Mouse (Mus musculus): ENCODE measurements around the gene Gm6793. TPM values are rescaled to one million over a fixed set of nuclear protein-coding genes. Genes with fewer than 3 reads are reported as not detected.

Gene Gm6793
- 0.25 and 0.45 TPM in 2 replicates for polyA plus RNA-seq (2016; fragmentation: Nextera tagmentation; extraction: Ambion mirVana)

DNA sequence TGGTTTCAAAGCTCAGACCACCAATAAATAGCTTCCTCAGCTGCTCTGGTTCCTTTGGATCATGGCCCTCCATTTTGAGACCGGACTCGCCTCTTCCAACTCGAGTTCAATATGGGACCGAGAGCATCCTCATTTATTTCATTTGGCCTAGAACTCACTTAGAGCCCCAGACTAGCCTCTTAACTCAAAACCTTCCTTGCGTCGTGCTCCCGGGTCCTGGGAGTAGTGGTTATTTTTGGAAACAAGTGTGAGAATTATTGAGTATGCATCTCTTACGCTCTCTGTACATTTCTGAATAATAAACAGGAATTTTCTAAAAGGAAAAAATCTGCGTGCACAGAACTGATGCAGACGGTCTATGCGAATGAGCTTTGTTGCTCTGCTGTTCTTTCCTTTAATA is at the start of gene Gm6793:
Gene Gm6793 (minus strand): TSS at position 101 of the 400 bp plus-strand sequence.
- H3K9me3 ChIP-seq: no peaks in the 10 kb centered on the region
- WGBS: 92% methylated on average over 11 of the region's 11 CpGs
- peaks cover 21% of the 10 kb centered on the region for H3K4me1 ChIP-seq

GRCm38 (mm10) chr8:112061372-112061771 is 46.5 kb upstream of the Gm6793 start:
- Histone ChIP-seq H3K4me3 (no peak overlapping the region), H3K27ac (replicated peaks) (no peak overlapping the region), H3K36me3 (replicated peaks) (no peaks in the 10 kb centered on the region), H3K4me1 (no peaks in the 10 kb centered on the region), H3K9me3 (no peaks in the 10 kb centered on the region), H3K27me3 (replicated peaks; ENCODE audit: low read depth, poor library complexity, severe bottlenecking) (no peaks in the 10 kb centered on the region)
- 48% methylated on average over 4 of the region's 4 CpGs for WGBS
- DNase-seq (ENCODE audit: low spot score): no peak

More for the DNA sequence above, at the start of gene Gm6793:
- Histone ChIP-seq H3K27me3 (replicated peaks; ENCODE audit: low read depth, poor library complexity, severe bottlenecking) (no peaks in the 10 kb centered on the region), H3K27ac (replicated peaks) (no peak within 1 kb of the TSS), H3K36me3 (replicated peaks) (peaks cover 50% of the 10 kb centered on the region), H3K4me3 (no peak within 1 kb of the TSS)
- no peak for DNase-seq (ENCODE audit: low spot score)

GRCm38 (mm10) chr8:112054456-112054855 is 39.6 kb upstream of the Gm6793 start:
- H3K36me3 ChIP-seq (replicated peaks): no peaks in the 10 kb centered on the region
- H3K9me3 ChIP-seq: no peaks in the 10 kb centered on the region
- H3K4me1 ChIP-seq: no peaks in the 10 kb centered on the region
- DNase-seq (ENCODE audit: low spot score): no peak
- no peak overlapping the region for H3K27ac ChIP-seq (replicated peaks)
- no peaks in the 10 kb centered on the region for H3K27me3 ChIP-seq (replicated peaks; ENCODE audit: low read depth, poor library complexity, severe bottlenecking)
- H3K4me3 ChIP-seq: no peak overlapping the region

DNA sequence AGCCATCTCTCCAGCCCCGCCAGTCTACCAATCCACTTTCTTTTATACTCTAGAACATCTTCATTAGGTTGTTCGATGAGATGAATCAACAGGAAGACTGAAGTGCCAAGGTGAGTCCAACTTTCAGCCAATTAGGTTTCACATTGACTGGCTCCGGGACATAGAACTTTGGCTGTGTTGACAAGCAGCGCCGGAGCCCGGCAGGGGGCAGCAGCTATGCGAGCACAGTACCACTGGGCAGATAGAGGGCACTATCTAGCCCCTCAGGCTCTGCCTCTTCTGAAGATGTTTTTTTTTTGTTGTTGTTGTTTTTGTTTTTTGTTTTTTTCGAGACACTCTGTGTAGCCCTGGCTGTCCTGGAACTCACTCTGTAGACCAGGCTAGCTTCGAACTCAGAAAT is 36.7 kb upstream of the Gm6793 start:
- DNase-seq (ENCODE audit: low spot score): no peak
- Histone ChIP-seq H3K27me3 (replicated peaks; ENCODE audit: low read depth, poor library complexity, severe bottlenecking) (no peaks in the 10 kb centered on the region), H3K27ac (replicated peaks) (no peak overlapping the region), H3K4me3 (no peak overlapping the region), H3K9me3 (no peaks in the 10 kb centered on the region), H3K4me1 (no peaks in the 10 kb centered on the region), H3K36me3 (replicated peaks) (no peaks in the 10 kb centered on the region)
- 76% methylated on average over 9 of the region's 9 CpGs for WGBS

GRCm38 (mm10) chr8:112049984-112050383 is 35.1 kb upstream of the Gm6793 start:
- H3K9me3 ChIP-seq: no peaks in the 10 kb centered on the region
- no peak overlapping the region for H3K27ac ChIP-seq (replicated peaks)
- no peak for DNase-seq (ENCODE audit: low spot score)
- H3K36me3 ChIP-seq (replicated peaks): no peaks in the 10 kb centered on the region
- no peaks in the 10 kb centered on the region for H3K27me3 ChIP-seq (replicated peaks; ENCODE audit: low read depth, poor library complexity, severe bottlenecking)
- H3K4me1 ChIP-seq: no peaks in the 10 kb centered on the region
- H3K4me3 ChIP-seq: no peak overlapping the region
- WGBS: 80% methylated on average over 6 of the region's 6 CpGs

DNA sequence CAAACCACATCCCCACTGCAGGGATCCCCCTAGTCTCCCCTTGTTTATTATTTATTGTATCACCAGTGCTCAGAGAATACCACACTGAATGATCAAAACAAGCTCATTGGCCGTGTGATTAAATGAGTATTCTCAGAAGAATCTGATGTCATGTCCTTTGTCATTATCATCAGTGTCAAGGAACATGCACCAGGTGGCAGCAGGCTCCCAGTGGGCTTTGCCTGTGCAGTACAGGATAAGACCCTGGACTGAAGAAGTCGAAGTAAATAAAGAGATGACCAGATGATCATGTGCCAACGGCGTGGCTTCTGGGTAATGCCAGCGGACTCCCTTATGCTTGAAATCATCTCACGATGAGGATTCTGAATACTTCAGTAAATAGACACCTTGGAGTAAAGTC is 33.5 kb upstream of the Gm6793 start:
- DNase-seq (ENCODE audit: low spot score): no peak
- no peaks in the 10 kb centered on the region for H3K4me1 ChIP-seq
- H3K36me3 ChIP-seq (replicated peaks): no peaks in the 10 kb centered on the region
- no peaks in the 10 kb centered on the region for H3K9me3 ChIP-seq
- no peak overlapping the region for H3K4me3 ChIP-seq
- no peaks in the 10 kb centered on the region for H3K27me3 ChIP-seq (replicated peaks; ENCODE audit: low read depth, poor library complexity, severe bottlenecking)
- 82% methylated on average over 6 of the region's 6 CpGs for WGBS
- no peak overlapping the region for H3K27ac ChIP-seq (replicated peaks)

- Histone ChIP-seq H3K36me3 (replicated peaks) (no peaks in the 10 kb centered on the region), H3K4me1 (no peaks in the 10 kb centered on the region), H3K9me3 (no peaks in the 10 kb centered on the region), H3K4me3 (no peak overlapping the region), H3K27ac (replicated peaks) (no peak overlapping the region), H3K27me3 (replicated peaks; ENCODE audit: low read depth, poor library complexity, severe bottlenecking) (no peaks in the 10 kb centered on the region)
- WGBS: 9% methylated on average over 7 of the region's 7 CpGs
- peak; percentile 85 for DNase-seq (ENCODE audit: low spot score)
Measured at GRCm38 (mm10) chr8:112045896-112046295, 31.1 kb upstream of the Gm6793 start.

- Histone ChIP-seq H3K27me3 (replicated peaks; ENCODE audit: low read depth, poor library complexity, severe bottlenecking) (no peaks in the 10 kb centered on the region), H3K4me1 (no peaks in the 10 kb centered on the region), H3K36me3 (replicated peaks) (no peaks in the 10 kb centered on the region), H3K4me3 (no peak overlapping the region), H3K9me3 (no peaks in the 10 kb centered on the region), H3K27ac (replicated peaks) (no peak overlapping the region)
- DNase-seq (ENCODE audit: low spot score): no peak
- 85% methylated on average over 5 of the region's 5 CpGs for WGBS
Measured at GRCm38 (mm10) chr8:112045182-112045581, 30.3 kb upstream of the Gm6793 start.

DNA sequence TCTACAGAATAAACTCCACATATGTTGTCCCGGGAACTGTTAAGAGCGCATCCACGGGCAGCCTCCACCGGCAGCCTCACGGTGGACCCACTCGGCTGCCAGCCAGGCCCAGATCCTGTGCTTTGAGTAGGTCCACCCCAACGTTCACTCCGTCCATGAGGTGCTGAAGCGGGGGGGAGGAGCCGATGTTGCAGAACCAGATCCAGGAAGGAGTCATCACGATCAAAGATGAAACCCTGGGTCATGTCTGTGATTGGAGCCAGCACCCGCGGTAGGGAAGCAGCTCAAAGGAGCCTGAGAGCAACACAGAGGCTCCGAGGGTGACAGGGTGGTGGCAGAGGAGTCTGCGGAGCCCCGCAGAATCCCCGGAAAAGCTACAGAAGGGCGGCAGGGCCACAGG is 22.7 kb upstream of the Gm6793 start:
- WGBS: 82% methylated on average over 18 of the region's 18 CpGs
- H3K36me3 ChIP-seq (replicated peaks): no peaks in the 10 kb centered on the region
- H3K9me3 ChIP-seq: no peaks in the 10 kb centered on the region
- no peak overlapping the region for H3K27ac ChIP-seq (replicated peaks)
- H3K27me3 ChIP-seq (replicated peaks; ENCODE audit: low read depth, poor library complexity, severe bottlenecking): no peaks in the 10 kb centered on the region
- peaks cover 10% of the 10 kb centered on the region for H3K4me1 ChIP-seq
- DNase-seq (ENCODE audit: low spot score): no peak
- H3K4me3 ChIP-seq: no peak overlapping the region

GRCm38 (mm10) chr8:112034603-112035002 is 19.8 kb upstream of the Gm6793 start:
- peaks cover 16% of the 10 kb centered on the region for H3K4me1 ChIP-seq
- no peak overlapping the region for H3K4me3 ChIP-seq
- peak; percentile 74 for DNase-seq (ENCODE audit: low spot score)
- H3K9me3 ChIP-seq: no peaks in the 10 kb centered on the region
- WGBS: 12% methylated on average over 8 of the region's 8 CpGs
- no peaks in the 10 kb centered on the region for H3K27me3 ChIP-seq (replicated peaks; ENCODE audit: low read depth, poor library complexity, severe bottlenecking)
- H3K36me3 ChIP-seq (replicated peaks): no peaks in the 10 kb centered on the region
- H3K27ac ChIP-seq (replicated peaks): no peak overlapping the region

- Histone ChIP-seq H3K36me3 (replicated peaks) (no peaks in the 10 kb centered on the region), H3K4me1 (peaks cover 16% of the 10 kb centered on the region), H3K4me3 (no peak overlapping the region), H3K9me3 (no peaks in the 10 kb centered on the region), H3K27me3 (replicated peaks; ENCODE audit: low read depth, poor library complexity, severe bottlenecking) (no peaks in the 10 kb centered on the region), H3K27ac (replicated peaks) (no peak overlapping the region)
- 40% methylated on average over 7 of the region's 7 CpGs for WGBS
- no peak for DNase-seq (ENCODE audit: low spot score)
Measured at GRCm38 (mm10) chr8:112033071-112033470, 18.2 kb upstream of the Gm6793 start.

DNA sequence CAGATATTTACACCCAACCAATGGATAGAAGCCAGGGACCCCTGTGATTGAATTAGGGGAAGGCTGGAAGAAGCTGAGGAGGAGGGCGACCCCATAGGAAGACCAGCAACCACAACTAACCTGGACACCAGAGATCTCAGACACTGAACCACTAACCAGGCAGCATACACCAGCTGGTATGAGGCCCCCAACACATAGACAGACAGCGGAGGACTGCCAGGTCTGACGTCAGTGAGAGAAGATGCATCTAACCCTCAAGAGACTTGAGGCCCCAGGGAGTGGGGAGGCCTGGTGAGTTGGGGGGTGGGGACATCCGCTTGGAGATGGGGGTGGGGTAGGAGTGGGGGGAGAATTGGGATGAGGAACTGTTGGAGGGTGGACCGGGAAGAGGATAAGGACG is 15.8 kb upstream of the Gm6793 start:
- H3K36me3 ChIP-seq (replicated peaks): no peaks in the 10 kb centered on the region
- H3K4me3 ChIP-seq: no peak overlapping the region
- no peaks in the 10 kb centered on the region for H3K27me3 ChIP-seq (replicated peaks; ENCODE audit: low read depth, poor library complexity, severe bottlenecking)
- no peak overlapping the region for H3K27ac ChIP-seq (replicated peaks)
- 51% methylated on average over 6 of the region's 6 CpGs for WGBS
- peaks cover 22% of the 10 kb centered on the region for H3K4me1 ChIP-seq
- no peak for DNase-seq (ENCODE audit: low spot score)
- no peaks in the 10 kb centered on the region for H3K9me3 ChIP-seq

GRCm38 (mm10) chr8:112029455-112029854 is 14.6 kb upstream of the Gm6793 start:
- Histone ChIP-seq H3K9me3 (no peaks in the 10 kb centered on the region), H3K27me3 (replicated peaks; ENCODE audit: low read depth, poor library complexity, severe bottlenecking) (no peaks in the 10 kb centered on the region)
- WGBS: 89% methylated on average over 7 of the region's 7 CpGs

DNA sequence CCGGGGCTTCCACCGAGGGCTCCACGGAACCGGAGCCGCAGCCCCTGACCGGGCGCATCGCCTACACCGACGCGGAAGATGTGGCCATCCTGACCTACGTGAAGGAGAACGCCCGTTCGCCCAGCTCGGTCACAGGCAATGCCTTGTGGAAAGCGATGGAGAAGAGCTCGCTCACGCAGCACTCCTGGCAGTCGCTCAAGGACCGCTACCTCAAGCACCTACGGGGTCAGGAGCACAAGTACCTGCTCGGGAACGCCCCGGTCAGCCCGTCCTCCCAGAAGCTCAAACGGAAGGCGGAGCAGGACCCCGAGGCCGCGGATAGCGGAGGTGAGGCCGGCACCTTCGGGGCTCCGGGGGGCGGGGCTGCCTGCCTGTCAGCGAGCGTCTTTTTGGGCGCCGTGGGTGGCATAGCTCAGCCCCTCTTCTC is 3.0 kb downstream of the Gm6793 start:
- peak; percentile 54 for DNase-seq (ENCODE audit: low spot score)

More at GRCm38 (mm10) chr8:112029455-112029854, 14.6 kb upstream of the Gm6793 start:
- Histone ChIP-seq H3K27ac (replicated peaks) (no peak overlapping the region), H3K36me3 (replicated peaks) (no peaks in the 10 kb centered on the region), H3K4me3 (no peak overlapping the region), H3K4me1 (peaks cover 28% of the 10 kb centered on the region)
- no peak for DNase-seq (ENCODE audit: low spot score)

More for the DNA sequence above, 3.0 kb downstream of the Gm6793 start:
- no peaks in the 10 kb centered on the region for H3K27me3 ChIP-seq (replicated peaks; ENCODE audit: low read depth, poor library complexity, severe bottlenecking)
- H3K27ac ChIP-seq (replicated peaks): peak overlapping the region; percentile 87
- H3K36me3 ChIP-seq (replicated peaks): peaks cover 42% of the 10 kb centered on the region
- under 1% methylated on average over 40 of the region's 40 CpGs for WGBS
- no peaks in the 10 kb centered on the region for H3K9me3 ChIP-seq
- peak overlapping the region; percentile 94 for H3K4me3 ChIP-seq
- peaks cover 25% of the 10 kb centered on the region for H3K4me1 ChIP-seq

Measured in embryonic facial prominence, embryonic 10.5 days (tissue).